Mouse (Mus musculus) cerebellum, adult 11 months (tissue): ENCODE measurements around the gene Kmt5b.

Experiments
- DNase-seq: peaks from one replicate; pipeline ENCODE4 v3.0.0; 2022

Kmt5b gene

GRCm38 (mm10) chr19:3767276-3767780 lies at the start of gene Kmt5b:
Kmt5b (plus strand) TSS chr19:3767421.
- peak; percentile 72 for DNase-seq

GRCm38 (mm10) chr19:3718481-3719361 lies 48.5 kb upstream of the Kmt5b start:
- peak; percentile 60 for DNase-seq

- DNase-seq = peak; percentile 68
These were observed 47.8 kb upstream of the Kmt5b start for GRCm38 (mm10) chr19:3719362-3719891.

- DNase-seq = no peak
These were observed 44.1 kb upstream of the Kmt5b start for GRCm38 (mm10) chr19:3723170-3723569.

- DNase-seq = no peak
These were observed 43.3 kb upstream of the Kmt5b start for GRCm38 (mm10) chr19:3723904-3724303.

GRCm38 (mm10) chr19:3724779-3725178 lies 42.4 kb upstream of the Kmt5b start:
- peak; percentile 62 for DNase-seq

- DNase-seq = no peak
These were observed 38.3 kb upstream of the Kmt5b start for GRCm38 (mm10) chr19:3728901-3729300.

GRCm38 (mm10) chr19:3730781-3731646 lies 36.2 kb upstream of the Kmt5b start:
- no peak for DNase-seq

- no peak for DNase-seq
These were observed 31.2 kb upstream of the Kmt5b start for GRCm38 (mm10) chr19:3736001-3736400.

- DNase-seq = no peak
These were observed 27.6 kb upstream of the Kmt5b start for GRCm38 (mm10) chr19:3739650-3740049.

- peak; percentile 31 for DNase-seq
These were observed 24.5 kb upstream of the Kmt5b start for GRCm38 (mm10) chr19:3742716-3743115.

GRCm38 (mm10) chr19:3743362-3743761 lies 23.9 kb upstream of the Kmt5b start:
- no peak for DNase-seq

- DNase-seq = peak; percentile 65
These were observed 23.2 kb upstream of the Kmt5b start for GRCm38 (mm10) chr19:3743851-3744512.

GRCm38 (mm10) chr19:3752621-3753239 lies 14.5 kb upstream of the Kmt5b start:
- DNase-seq = no peak

GRCm38 (mm10) chr19:3753240-3753633 lies 14.0 kb upstream of the Kmt5b start:
- no peak for DNase-seq

- no peak for DNase-seq
These were observed 13.5 kb upstream of the Kmt5b start for GRCm38 (mm10) chr19:3753738-3754137.

GRCm38 (mm10) chr19:3757861-3758260 lies 9.4 kb upstream of the Kmt5b start:
- no peak for DNase-seq

- DNase-seq = peak; percentile 45
These were observed 1.9 kb upstream of the Kmt5b start for GRCm38 (mm10) chr19:3765221-3765820.

- DNase-seq = peak; percentile 14
These were observed 843 bp upstream of the Kmt5b start for GRCm38 (mm10) chr19:3766378-3766777.

GRCm38 (mm10) chr19:3767781-3768696 lies 818 bp downstream of the Kmt5b start:
- peak; percentile 85 for DNase-seq
